Mouse (Mus musculus): Measurements from ENCODE around the gene Dscam.

Gene Dscam

GRCm38 (mm10) chr16:96558341-96558740 lies 612.2 kb downstream of the Dscam start:
- no peak for DNase-seq (ENCODE audit: low spot score)

- no peak for DNase-seq (ENCODE audit: low spot score)
Observed at GRCm38 (mm10) chr16:96556621-96557020, 613.9 kb downstream of the Dscam start.

- no peak for DNase-seq (ENCODE audit: low spot score)
Observed at GRCm38 (mm10) chr16:96555412-96555811, 615.1 kb downstream of the Dscam start.

- DNase-seq (ENCODE audit: low spot score) = no peak
Observed at GRCm38 (mm10) chr16:96552680-96553079, 617.9 kb downstream of the Dscam start.

GRCm38 (mm10) chr16:96541056-96541455 lies 629.5 kb downstream of the Dscam start:
- DNase-seq (ENCODE audit: low spot score) = no peak
